Mouse (Mus musculus): ENCODE data around the gene Ube2b.

DNA sequence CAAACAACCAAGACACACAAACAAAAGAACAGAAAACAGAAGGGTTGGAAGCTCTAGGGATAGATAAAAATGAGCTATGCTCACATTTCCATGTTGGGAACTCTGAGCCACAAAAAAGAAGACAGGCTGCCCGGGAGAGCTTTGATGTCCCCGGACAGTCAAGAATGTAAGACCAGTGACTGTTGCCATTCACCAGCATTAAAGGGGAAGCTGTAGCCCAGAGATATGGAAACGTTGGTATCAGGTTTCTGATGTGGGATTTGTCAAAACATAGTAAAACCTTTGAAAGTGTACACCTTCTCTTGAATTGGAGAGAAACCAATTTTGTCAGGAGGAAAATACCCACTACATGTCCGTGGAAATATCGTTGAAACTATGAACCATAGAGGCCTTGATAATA is 41.1 kb downstream of the Ube2b start:
- TF ChIP-seq CTCF (IDR thresholded peaks at IDR 0.05; ENCODE audit: low read depth, low read length), result no peak
- TF ChIP-seq POLR2A (IDR thresholded peaks at IDR 0.05; ENCODE audit: insufficient read depth, low read length), result no peak
